Mouse (Mus musculus) embryo, embryonic 10.5 days (tissue): ENCODE measurements around the gene Lyrm9.

Experiments
- DNase-seq: peaks from one replicate; pipeline ENCODE4 v3.0.0-alpha.2; 2015; ENCODE audit warnings: low spot score

Gene Lyrm9

DNA sequence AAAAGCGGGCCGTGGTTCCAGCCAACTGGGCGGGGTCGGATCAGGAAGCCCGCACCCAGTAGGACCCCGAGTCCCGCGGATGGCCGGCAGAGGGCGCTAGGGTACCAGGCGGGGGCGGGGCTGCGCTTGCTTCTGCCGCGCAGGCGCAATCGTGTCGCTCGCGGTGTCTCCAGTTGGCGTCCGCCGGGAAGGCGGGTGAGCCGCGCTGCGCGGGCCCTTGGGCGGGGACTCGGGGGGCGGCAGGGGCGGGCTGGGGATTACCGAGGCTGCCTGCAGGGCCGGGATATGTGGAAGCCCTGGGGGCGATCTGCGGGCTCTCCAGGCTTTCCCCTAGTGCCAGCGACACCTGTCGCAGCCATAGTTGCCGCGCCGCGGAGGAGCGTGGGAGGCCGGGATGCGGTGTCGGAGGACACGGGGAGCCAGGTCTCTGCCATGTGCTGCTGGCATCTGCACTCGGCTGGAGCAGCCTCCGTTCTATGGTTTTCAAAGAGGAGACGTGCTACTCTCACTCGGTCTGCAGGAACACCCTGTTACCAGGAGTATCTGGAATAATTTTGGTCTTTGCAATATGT lies at the start of gene Lyrm9:
Gene Lyrm9 (plus strand): TSS at position 143 of the 572 bp plus-strand sequence.
- DNase-seq, result peak; percentile 94

DNA sequence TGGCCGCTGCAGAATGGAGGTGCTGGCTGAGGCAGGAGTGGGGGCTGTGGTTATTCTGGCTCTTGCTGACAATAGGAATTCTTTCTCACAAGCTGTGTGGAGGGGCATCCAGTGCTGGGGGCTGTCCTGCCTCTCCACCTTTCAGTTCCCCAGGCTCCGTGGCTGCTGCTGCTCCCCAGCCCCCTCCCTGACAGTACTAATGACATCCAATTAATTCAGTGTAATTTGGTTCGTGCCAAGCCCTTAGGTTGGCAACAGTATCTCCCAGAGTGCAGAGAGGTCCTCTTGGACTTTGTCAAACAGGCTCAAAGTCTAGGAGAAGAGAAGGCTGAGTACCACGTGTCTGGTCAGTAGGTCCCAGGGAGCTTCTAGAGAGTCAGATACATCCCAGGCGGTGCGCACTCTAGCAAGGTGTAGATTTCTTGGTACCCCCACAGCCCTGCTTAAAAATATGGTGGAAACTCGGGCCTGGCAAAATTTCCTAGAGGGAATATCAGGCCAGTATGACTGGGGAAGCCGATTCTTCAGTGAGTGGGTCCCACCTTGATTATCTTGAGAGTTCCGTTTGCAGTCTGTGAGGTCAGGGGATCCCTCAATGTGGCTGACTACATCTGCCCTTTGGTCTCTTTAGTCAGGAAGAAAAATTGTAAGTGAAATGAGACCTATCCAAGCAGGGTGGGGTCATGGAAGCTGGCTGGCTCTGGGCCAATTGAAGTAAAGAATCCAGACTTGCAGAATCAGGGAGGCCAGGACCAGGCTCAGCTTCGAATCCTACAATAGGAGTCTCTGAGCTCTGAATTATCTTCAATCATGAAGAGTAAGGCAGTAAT lies 48.3 kb upstream of the Lyrm9 start:
- DNase-seq, result no peak

DNA sequence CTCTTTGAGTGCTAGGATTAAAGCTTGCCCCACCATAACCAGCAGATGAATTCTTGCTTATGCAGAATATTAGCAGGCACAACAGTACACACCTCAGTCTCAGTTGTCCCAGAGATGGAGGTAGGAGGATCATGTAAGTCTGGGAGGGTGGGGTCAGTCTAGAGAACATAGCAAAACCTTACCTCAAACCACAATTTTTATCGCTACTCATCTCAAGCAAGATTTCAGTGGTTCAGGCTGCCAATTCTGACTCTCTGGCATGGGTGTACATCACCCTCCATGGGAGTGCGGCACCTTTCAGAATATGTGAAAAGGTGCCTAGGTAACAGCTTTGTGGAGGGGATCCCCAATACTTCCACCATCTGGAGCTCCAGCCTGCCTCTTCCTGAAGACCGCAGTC lies 46.4 kb upstream of the Lyrm9 start:
- DNase-seq, result no peak

DNA sequence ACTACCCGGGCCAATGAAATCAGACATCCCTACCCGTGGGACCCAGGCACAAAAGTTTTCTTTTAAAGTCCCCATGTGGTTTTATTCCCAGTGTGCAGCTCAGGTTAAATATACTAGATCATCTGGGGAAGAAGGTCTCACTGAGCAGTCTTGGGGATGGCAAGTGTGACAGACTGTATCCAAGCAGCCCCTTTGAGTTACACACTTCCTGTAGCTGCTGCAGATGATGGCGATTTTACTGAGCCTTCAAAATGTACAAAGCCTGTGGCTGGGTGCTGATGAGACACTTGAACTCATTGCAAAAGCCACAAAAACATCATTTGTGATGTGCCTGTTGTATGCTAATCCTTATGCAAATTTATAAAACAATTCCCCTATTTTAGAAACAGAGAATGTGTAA lies 45.8 kb upstream of the Lyrm9 start:
- no peak for DNase-seq

DNA sequence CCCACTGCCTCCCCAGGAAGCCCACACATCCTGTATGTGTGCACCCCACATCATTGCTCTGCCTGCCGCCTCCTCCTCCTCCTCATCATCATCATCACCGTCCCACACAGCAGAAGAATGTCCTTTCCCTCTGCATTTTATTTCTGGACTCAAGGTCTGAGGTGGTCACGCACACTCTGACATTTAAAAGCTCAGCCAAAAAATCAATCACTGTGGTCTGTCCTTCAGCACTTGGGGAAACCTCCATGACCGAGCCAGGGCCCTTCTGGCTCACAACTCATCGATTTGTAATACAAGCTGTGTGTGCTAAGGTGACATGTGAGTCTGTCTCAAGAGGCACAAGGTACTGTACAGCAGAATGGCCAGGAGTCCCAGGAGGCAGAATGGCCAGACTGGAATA lies 44.1 kb upstream of the Lyrm9 start:
- no peak for DNase-seq

DNA sequence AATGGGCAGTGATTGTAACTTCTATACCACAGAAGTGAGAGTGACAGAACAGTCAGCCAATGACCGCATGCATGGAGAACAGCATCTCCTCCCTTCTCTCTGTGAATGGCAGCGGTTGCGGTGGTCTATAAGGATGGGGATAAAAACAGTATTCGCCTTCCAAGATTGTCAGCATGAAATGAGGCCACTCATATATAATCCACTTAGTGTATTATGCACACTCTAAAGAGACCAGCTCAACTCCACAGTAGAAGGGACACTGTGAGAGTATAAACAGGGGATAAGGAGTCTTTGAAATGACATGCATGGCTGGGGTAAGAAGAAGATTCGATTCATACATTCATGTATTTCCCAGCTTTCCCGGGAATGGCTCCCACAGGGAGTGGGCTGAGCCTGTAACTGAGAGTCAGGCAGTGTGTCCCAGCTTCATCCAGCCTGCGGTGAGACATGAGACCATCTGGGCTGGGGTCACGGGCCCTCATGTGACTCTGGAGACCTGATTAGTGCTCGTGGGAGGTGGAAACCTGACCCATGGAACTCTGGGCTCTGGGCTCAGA lies 43.5 kb upstream of the Lyrm9 start:
- DNase-seq, result peak; percentile 26

DNA sequence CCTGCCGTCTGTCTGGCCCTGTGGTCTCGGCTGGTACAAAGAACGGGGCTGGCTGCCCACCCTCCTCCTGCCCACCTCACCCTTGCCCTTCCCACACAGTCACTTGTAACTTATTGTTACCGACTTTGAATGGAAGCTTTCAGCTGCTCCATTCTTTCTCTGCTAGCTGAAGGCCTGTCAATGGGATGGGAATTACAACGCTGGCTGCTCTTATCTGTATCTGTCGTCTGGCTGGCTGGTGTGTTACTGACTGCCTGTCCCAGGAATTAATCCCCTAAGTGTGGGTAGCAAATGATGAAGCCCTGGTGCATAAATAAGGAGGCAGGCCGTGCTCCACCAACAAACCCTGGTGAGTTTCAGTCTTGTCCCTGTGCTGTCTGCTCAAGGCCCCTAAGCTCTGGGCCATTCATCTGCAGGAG lies 40.4 kb upstream of the Lyrm9 start:
- peak; percentile 69 for DNase-seq

DNA sequence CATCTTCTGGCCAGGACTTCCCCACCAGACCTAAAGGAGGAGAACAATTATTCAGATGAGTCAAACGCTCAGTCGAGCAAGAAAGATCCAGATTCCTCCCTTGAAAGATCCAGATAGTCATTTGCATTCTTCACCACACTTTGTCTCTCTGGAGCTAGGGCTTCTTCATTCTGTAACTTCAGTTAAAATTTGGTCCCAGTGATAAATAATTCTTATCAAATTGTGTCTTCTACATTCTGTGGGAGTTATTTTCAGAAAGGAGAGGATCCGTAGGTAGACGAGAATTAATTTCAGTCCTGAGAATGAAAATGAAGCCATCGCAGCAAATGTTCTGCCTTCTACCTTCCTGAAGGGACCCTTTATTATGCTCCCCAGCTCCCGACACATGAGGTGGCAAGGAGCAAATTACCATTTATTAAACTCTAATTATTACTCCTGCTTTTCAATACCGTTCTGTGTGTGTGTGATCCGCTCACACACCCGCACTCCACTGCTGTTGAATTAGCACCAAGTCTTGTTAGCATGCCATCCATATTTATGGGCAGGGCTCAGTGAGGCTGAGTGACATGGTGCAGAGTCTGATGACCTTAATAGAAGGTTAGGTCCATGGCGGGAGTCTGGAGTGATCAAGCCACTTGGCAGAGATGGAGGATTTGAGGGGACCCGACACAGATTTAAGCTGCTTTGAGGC lies 36.9 kb upstream of the Lyrm9 start:
- DNase-seq, result no peak

DNA sequence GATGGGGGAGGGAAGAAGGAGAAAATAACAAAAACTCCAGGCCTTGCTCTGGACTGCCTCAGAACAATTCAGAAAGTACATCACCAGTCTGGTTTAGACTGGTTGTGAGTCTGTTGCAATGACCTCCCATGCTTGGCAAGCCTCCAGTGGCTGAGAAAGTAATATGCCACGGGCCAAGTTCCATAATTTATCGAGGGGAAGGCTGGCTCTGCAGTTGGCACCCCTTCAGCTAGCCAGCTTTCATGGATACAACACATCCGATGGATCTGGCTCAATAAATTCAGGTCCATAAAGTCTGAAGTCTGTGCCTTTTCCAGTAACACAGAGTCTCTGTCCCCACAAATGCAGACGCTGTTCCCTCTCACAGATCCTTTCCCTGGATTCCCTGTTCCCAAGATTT lies 34.8 kb upstream of the Lyrm9 start:
- DNase-seq, result no peak

DNA sequence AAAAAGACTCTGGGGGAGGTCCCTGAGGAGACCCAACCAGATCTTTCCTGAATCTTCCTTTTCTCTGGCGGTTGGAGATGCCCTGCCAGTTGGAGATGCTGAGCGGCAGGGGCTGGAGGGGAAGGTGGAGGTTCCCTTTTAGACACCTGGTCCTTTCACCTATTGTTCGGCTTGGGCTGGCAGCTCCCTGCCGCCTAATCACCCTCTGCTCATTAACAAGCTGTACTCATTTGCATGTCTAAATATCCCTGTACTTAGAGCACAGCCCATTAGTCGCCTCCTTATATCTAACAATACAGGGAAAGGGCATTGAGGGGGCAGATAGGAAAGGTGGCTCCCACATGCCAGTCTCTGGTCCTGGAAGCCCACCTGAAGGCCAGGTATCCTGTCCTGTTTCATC lies 34.3 kb upstream of the Lyrm9 start:
- DNase-seq, result no peak

DNA sequence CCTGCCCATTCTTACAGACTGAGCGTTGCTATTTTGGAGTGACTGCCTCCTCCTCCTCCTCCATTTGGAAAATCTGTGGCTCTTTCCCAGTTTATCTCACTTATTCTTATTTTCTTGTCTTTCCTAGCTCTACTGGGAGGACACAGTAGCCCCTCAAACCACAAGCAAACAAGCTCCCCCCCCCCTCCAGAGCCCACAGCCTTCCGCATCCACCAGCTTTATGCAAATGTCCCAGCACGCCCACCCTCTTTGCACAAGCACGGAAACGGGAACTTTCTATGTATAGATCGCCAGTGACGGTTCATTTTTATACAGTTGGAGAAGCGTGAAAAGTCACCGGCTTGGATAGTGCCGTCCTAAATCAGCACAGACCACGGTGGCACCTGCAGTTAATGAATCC lies 33.9 kb upstream of the Lyrm9 start:
- no peak for DNase-seq

DNA sequence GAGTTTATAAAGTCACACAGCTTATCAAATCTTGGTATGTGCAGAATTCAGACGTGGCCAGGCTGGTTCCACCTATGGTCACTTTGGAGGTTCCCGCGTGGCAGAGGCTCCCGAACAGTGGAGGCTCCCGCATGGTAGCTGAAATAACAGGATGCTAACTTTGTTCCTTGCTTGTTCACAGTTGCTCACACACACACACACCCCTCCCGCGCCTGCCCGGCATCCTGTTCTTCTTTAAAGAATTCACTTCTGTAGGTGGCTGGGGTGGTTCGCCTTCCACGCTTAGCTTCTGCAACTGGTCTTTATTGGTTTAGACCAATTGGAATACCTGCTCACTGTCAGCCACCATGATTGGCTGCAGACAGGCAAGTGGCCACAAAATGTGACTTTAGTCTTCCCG lies 33.3 kb upstream of the Lyrm9 start:
- DNase-seq, result no peak

DNA sequence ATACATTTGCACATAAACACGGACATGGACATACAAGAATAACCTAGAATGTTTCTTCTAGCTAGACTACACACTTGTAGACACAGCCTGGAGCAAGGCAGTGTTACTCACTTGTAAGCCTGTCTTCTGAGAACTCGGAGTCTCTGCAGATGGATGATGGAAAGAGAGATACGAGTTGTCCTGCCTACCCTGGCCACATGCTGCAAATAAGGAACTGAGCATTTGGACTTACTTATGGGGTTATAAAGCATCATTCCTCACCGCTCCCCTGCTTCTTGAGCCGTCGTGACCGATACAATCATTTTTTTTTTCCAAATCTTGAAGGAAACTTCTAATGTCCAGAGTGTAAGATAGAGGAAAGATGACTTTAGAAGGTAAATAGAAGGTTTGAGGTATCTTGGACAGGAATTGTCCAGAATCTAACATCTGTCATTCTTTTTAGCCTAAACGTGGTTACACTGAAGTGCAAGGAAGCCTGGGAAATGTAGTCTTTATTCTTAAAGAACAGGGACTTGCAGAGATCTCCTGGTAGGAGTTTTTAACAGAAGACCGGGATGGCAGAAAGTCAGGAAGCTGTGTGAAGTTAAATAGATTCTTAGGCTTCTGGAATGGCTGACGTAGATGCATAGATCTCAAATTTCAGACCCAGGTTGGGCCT lies 30.2 kb upstream of the Lyrm9 start:
- no peak for DNase-seq

DNA sequence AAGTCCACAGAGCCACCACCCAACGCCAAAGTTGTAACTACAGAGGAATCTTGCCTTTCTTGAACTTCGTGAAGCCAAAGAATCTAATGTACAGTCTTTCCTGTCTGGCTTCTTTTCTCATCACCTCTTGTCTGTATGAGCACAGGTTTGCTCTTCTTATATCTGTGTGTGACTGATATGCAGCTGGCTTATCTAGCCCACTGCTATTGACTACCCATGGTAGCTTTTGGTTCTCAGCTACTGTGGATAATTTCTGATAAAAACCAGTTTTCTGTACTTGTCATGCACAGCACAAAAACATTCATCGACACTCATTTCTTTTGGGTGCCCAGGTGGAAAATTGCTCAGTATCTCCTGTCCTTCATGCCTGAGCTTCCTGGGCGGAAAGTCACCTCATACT lies 25.3 kb upstream of the Lyrm9 start:
- DNase-seq, result no peak

DNA sequence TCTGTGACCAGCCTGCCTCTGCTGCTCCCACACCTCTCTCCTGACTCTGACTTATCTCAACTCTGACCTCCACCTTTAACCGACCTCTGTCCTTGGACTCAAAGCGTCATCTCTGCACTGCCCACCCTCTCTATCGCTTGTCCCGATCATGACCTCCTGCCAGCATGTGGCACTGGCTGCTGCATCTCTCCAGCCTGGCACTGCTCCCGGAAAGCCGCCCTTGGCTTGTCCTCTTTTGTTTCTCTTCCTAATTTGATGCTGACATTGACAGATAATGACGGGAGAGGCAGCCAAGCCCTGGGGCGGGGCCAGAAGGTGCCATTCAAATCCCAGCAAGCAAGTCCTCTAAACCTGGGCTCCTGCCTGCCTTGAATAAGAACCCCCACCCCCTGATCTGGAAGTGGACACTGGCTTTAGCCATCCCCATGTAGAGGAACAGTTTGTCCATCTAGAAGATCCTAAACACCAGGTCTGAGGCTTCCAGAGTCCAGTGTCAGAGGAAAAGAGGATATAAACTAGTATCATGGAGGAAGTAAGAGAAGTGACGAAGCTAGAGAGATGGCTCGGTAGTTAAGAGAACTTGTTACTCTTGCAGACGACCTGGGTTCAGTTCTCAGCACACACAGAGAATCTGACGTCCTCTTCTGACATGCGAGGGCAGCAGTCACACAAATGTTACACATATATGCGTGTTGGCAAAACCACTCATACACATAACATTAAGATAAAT lies 22.6 kb upstream of the Lyrm9 start:
- no peak for DNase-seq

DNA sequence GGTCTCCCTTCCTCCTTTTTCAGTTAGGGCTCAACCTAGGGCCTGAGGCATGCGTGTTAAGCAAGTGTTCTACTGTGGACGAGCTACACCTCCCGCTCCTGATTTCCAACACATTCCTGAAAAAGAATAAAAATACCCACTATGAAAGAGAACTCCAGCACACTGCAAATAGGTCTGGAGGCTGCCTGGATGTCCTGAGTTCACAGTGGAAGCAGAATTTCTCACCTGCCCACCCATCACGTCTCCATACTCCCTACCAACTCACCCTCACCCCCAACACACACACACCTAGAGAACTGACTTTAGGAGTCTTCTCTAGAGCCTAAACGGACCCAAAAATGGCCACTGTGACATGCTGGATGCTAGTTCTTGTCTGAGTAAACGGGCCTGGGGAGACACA lies 21.8 kb upstream of the Lyrm9 start:
- DNase-seq, result no peak

DNA sequence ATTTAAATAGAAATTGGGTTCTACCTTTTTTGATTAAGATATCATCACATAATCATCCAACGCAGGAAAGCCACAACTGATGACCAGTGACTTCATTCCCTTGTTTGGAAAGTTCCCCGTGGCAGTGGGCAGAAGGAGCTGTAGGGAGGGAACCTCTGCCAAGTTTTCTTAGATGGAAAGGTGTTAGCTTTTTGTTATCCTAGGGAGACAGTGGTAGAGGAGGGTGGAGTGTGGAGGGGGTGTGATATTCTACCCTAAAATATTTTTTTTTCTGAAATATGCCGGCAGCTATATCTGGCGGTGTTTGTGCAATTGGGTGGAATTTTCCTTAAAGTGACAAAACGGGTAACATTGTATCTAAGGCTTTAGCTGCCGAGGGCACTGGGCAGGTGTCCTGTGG lies 21.2 kb upstream of the Lyrm9 start:
- no peak for DNase-seq

DNA sequence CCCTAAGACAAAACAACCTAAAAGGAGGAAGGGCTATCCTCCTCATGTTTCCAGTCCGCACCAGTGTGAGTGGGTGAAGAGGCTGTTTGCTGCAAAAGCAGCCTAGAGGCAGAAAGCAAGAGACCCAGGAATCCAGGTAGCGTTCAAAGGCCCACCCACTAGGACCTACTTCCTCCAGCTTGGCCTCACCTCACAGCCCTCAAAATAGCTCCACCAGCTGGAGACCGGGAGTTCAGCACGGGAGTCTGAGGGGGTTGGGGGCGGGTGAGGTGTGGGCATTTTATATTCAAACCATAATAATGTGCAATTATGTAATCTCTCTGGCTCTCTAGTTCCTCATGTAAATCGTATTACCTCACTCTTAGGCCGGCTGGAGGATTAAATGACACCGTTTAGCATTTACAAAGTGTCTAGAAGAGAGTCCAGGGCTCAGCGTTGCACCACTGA lies 20.7 kb upstream of the Lyrm9 start:
- no peak for DNase-seq

DNA sequence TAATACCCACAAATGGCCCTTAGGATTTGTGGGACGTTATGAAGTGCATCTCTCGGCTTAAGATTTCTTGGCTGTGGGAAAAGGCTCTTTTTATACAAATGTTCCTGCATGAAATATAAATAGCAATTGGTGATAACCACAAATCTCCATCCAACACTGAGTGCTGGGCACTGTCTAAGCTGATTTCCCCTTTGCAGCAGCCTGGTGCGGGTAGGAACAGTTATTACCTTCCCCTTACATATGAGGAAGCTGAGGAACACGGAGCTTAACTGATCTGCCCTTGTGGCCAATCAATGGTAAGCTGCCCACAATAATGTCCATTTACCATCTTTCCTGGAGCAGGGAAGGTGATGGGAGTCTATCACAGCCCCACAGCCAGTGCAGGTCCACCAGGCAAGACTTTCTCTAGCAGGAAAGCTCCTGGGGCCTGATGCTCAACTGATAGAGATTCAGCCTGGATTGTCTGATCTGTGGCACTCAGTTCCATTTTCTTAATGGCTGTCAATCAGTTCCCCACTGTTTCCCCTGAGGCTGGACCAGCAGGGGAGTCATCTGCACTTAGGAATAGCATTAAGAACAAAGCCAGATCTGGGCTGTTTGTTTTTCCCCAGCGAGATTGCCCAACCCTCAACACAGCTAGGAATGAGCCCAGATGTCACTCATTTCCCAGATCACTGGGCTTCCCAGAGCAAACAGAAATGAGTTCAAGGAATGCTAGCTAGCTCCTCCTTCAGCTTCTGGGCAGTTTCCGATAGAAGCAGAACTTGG lies 18.9 kb upstream of the Lyrm9 start:
- no peak for DNase-seq

DNA sequence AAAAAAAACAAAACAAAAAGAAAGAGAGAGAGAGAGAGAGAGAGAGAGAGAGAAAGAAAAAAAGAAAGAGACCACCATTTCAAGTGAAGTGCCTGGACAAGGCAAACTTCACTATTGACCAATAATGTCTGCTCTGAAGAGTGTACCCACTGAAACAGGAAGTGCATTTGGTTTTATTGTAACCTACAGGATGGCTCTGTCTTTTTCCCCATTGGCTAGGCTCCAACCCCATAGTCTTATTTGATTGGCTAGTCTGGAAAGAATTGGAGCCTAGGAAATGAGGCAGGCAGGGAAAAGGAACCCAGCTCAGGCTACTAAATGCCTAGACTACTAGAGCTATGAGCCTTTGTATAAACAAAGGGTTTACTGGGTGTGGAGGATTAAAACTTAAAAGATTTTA lies 17.0 kb upstream of the Lyrm9 start:
- DNase-seq, result no peak

DNA sequence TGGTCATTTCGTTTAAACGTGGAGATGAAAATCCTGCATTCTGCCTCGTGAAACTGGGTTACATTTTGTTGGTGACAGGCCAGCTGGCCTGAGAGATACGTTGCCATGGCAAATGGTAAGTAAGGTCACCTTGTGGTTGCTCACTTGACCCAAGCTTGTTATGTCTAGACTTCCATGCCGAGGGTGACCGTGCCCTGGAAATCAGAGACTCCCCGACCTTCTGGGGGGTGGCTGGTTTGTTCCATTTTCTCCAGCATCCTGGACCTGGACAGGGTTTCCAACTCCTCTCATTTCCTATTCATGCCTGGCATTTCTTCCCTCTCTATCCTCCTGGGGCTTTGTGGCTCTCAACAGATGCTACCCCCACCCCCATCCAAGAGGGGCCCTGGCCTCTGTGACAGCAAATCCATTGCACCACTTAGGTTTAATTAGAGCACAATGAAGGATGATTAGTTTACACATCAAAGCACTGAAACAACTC lies 11.9 kb upstream of the Lyrm9 start:
- no peak for DNase-seq
